Mouse (Mus musculus) stomach, postnatal 0 days (tissue): ENCODE data around the gene Tbc1d10a. TPM values are rescaled to one million over a fixed set of nuclear protein-coding genes. Genes with fewer than 3 reads are reported as not detected.

ENCODE experiments used
- ATAC-seq: fragments of 200-750 bp; cut with Nextera tagmentation; 2 replicates; pipeline ENCODE4 v1.8.0; 2017; ENCODE audit not compliant: low FRiP score, low TSS enrichment
- DNase-seq: peaks from one replicate; pipeline ENCODE4 v3.0.0-alpha.2; 2016; ENCODE audit warnings: low spot score
- H3K27ac ChIP-seq: fragments of 300-500 bp; sonication (generic); replicated peaks from 2 replicates; pipeline ENCODE4 v1.5.1; 2014; ENCODE audit warnings: mild to moderate bottlenecking, control low read depth
- H3K27me3 ChIP-seq: fragments of 300-500 bp; sonication (generic); 2 replicates; pipeline ENCODE4 v1.6.1; 2014; ENCODE audit warnings: low read length; ENCODE audit not compliant: control insufficient read depth, insufficient read depth
- H3K36me3 ChIP-seq: fragments of 300-500 bp; sonication (generic); 2 replicates; pipeline ENCODE4 v1.6.1; 2014; ENCODE audit warnings: low read length, mixed read lengths; ENCODE audit not compliant: control insufficient read depth, insufficient read depth
- H3K4me1 ChIP-seq: fragments of 300-500 bp; sonication (generic); replicated peaks from 2 replicates; pipeline ENCODE4 v1.6.1; 2014; ENCODE audit warnings: antibody characterized with exemption; ENCODE audit not compliant: control insufficient read depth, insufficient read depth
- H3K4me2 ChIP-seq: fragments of 300-500 bp; sonication (generic); replicated peaks from 2 replicates; pipeline ENCODE4 v1.6.1; 2014; ENCODE audit warnings: low read depth, mild to moderate bottlenecking, control low read depth, moderate library complexity
- H3K4me3 ChIP-seq: fragments of 300-500 bp; sonication (generic); 2 replicates; pipeline ENCODE4 v1.5.1; 2014; ENCODE audit warnings: low read depth, low read length, control low read depth
- H3K9ac ChIP-seq: fragments of 300-500 bp; sonication (generic); 2 replicates; pipeline ENCODE4 v1.6.1; 2014; ENCODE audit warnings: mild to moderate bottlenecking, low read length, control low read depth, mixed read lengths
- H3K9me3 ChIP-seq: fragments of 300-500 bp; sonication (generic); 2 replicates; pipeline ENCODE4 v1.6.1; 2016; ENCODE audit warnings: low read length; ENCODE audit not compliant: control insufficient read depth
- CTCF ChIP-seq: IDR thresholded peaks from 2 replicates; pipeline ENCODE4 v1.5.1; 2016; ENCODE audit warnings: antibody characterized with exemption, low read depth, mild to moderate bottlenecking, moderate library complexity
- EP300 ChIP-seq: optimal IDR thresholded peaks from 2 replicates; pipeline ENCODE3; 2016; ENCODE audit warnings: antibody characterized with exemption
- WGBS: fragments of 180-500 bp; shearing (Covaris S2); extraction: QIAGEN DNeasy Blood & Tissue Kit; methylation state at CpG from one replicate; pipeline ENCODE4 v1.1.7; 2014; 5-methylcytosine and 5-hydroxymethylcytosine counted together
- polyA plus RNA-seq: library from polyadenylated mRNA; unstranded; fragments of >200 nt; fragmentation: Nextera tagmentation; extraction: Ambion mirVana; gene quantifications from 2 replicates; pipeline ENCODE4 v1.2.1, GENCODE M21; 2015

Tbc1d10a gene
- polyA plus RNA-seq, 1 experiment from 2014 or later: 35.1 TPM

DNA sequence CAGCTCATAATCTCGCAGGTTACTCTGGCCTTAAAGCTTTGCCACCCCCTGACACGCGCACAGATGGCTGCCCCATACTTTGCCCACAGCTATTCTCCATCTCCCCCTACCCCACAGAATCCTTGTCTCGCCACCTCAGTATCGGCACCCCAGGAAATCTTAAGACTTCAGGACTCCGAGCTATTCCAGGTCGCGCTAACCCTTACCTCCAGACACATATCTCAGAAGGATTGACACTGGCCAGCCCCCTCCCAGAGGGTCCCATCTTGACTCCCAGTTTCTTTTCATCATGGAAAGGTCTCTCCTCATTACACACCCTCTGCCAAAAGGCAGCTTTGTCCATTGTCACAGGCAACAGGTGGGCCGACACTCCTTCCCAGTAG lies 720 bp downstream of the Tbc1d10a start:
- ATAC-seq: no peak
- TF ChIP-seq CTCF (no peak), EP300 (no peak)
- 11% methylated on average over 9 of the region's 9 CpGs for WGBS

DNA sequence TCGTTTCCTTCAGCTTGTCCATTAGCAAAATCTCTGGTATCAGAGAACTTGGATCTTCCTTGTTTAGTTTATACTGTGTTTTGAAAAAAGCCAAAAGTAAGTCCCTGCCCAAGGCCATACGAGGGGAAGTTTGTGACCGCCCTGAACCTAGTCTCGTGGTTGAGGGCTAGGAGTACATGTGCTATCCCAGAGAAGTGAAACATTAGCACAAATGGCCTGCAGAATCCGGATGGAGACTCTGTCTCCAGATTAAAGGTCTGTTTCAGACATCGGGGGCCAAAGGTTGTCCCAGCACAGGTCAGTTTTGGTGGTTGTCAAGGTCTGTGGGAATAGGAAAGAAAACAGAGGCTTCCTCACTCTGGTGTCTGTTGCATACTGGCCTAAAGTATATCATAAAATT lies 2.6 kb downstream of the Tbc1d10a start:
- Histone ChIP-seq H3K4me1 (peaks cover 18% of the 10 kb centered on the region), H3K36me3 (no peaks in the 10 kb centered on the region), H3K27me3 (no peaks in the 10 kb centered on the region), H3K27ac (no peak overlapping the region), H3K4me2 (no peak overlapping the region), H3K9me3 (no peaks in the 10 kb centered on the region), H3K4me3 (no peak overlapping the region), H3K9ac (no peak overlapping the region)
- no peak for DNase-seq
- WGBS: 72% methylated on average over 6 of the region's 6 CpGs
- TF ChIP-seq EP300 (no peak), CTCF (no peak)
- ATAC-seq: no peak

More for the DNA sequence above, 720 bp downstream of the Tbc1d10a start:
- peak overlapping the region; percentile 85 for H3K27ac ChIP-seq
- no peak for DNase-seq
- H3K4me1 ChIP-seq: peaks cover 16% of the 10 kb centered on the region
- H3K36me3 ChIP-seq: no peaks in the 10 kb centered on the region
- H3K4me3 ChIP-seq: peak overlapping the region; percentile 94
- H3K4me2 ChIP-seq: peak overlapping the region; percentile 84
- no peaks in the 10 kb centered on the region for H3K9me3 ChIP-seq
- no peaks in the 10 kb centered on the region for H3K27me3 ChIP-seq
- peak overlapping the region; percentile 96 for H3K9ac ChIP-seq

GRCm38 (mm10) chr11:4190677-4191076 lies 4.1 kb downstream of the Tbc1d10a start:
- DNase-seq (no peak), ATAC-seq (no peak)
- no peaks in the 10 kb centered on the region for H3K27me3 ChIP-seq
- no peak for TF ChIP-seq CTCF
- no peak for TF ChIP-seq EP300
- H3K36me3 ChIP-seq: no peaks in the 10 kb centered on the region
- H3K27ac ChIP-seq: peak overlapping the region; percentile 82
- H3K4me3 ChIP-seq: no peak overlapping the region
- no peaks in the 10 kb centered on the region for H3K9me3 ChIP-seq
- no peak overlapping the region for H3K4me2 ChIP-seq
- WGBS: 73% methylated on average over 3 of the region's 3 CpGs
- H3K9ac ChIP-seq: no peak overlapping the region
- peaks cover 19% of the 10 kb centered on the region for H3K4me1 ChIP-seq

- no peak overlapping the region for H3K4me3 ChIP-seq
- DNase-seq (no peak), ATAC-seq (no peak)
- 66% methylated on average over 3 of the region's 3 CpGs for WGBS
- no peak overlapping the region for H3K9ac ChIP-seq
- H3K27ac ChIP-seq: peak overlapping the region; percentile 82
- TF ChIP-seq CTCF (no peak), EP300 (no peak)
- no peaks in the 10 kb centered on the region for H3K27me3 ChIP-seq
- no peak overlapping the region for H3K4me2 ChIP-seq
- H3K9me3 ChIP-seq: no peaks in the 10 kb centered on the region
- H3K36me3 ChIP-seq: no peaks in the 10 kb centered on the region
- H3K4me1 ChIP-seq: peaks cover 27% of the 10 kb centered on the region
Measured at GRCm38 (mm10) chr11:4192757-4193156, 6.2 kb downstream of the Tbc1d10a start.

DNA sequence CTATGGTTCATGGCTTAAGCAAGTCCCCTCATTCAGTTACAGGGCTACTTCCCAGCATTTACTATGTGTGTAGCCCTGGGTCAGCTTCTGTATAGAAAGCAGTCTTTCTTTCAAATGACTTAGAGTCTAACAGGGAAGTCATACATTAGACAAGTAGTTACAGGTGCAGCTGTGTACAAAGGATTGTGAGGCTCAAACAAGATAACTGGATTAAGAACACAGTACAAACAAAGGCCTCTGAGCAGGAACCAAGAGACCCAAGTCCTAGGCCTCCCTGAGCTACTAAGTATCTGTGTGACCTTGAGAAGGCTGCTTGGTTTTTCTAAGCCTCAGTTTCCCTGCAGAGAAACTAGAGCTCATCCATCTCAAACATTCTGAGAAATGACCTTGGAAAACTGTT lies 6.8 kb downstream of the Tbc1d10a start:
- Histone ChIP-seq H3K4me1 (peaks cover 24% of the 10 kb centered on the region), H3K4me2 (no peak overlapping the region)
- ATAC-seq: peak; percentile 65

GRCm38 (mm10) chr11:4195597-4196031 lies 9.0 kb downstream of the Tbc1d10a start:
- ATAC-seq (peak; percentile 43; the same call in 1 of the 2 replicates), DNase-seq (no peak)
- TF ChIP-seq EP300 (no peak), CTCF (no peak)
- Histone ChIP-seq H3K9ac (no peak overlapping the region), H3K4me1 (peaks cover 20% of the 10 kb centered on the region), H3K27me3 (no peaks in the 10 kb centered on the region), H3K9me3 (no peaks in the 10 kb centered on the region), H3K27ac (peak overlapping the region; percentile 5), H3K4me3 (no peak overlapping the region), H3K36me3 (no peaks in the 10 kb centered on the region), H3K4me2 (no peak overlapping the region)
- WGBS: 80% methylated on average over 3 of the region's 3 CpGs

More for the DNA sequence above, 6.8 kb downstream of the Tbc1d10a start:
- H3K9me3 ChIP-seq: no peaks in the 10 kb centered on the region
- TF ChIP-seq CTCF (no peak), EP300 (no peak)
- H3K4me3 ChIP-seq: no peak overlapping the region
- H3K36me3 ChIP-seq: no peaks in the 10 kb centered on the region
- no peak for DNase-seq
- no peaks in the 10 kb centered on the region for H3K27me3 ChIP-seq
- no peak overlapping the region for H3K9ac ChIP-seq
- H3K27ac ChIP-seq: peak overlapping the region; percentile 82
